Mouse (Mus musculus) small intestine, adult 2 months (tissue): Measurements from ENCODE around the gene Spta1. TPM values are rescaled to one million over a fixed set of nuclear protein-coding genes. Genes with fewer than 3 reads are reported as not detected.

Experiments used
- H3K27ac ChIP-seq: fragments of 200-500 bp; 2 replicates; pipeline ENCODE4 v1.5.1; 2012; ENCODE audit warnings: low read depth, low read length, control low read depth, inconsistent platforms; ENCODE audit not compliant: insufficient read depth
- H3K27me3 ChIP-seq: fragments of 200-500 bp; 2 replicates; pipeline ENCODE4 v1.6.1; 2012; ENCODE audit warnings: mild to moderate bottlenecking, moderate library complexity, low read length, inconsistent platforms; ENCODE audit not compliant: control insufficient read depth, insufficient read depth
- H3K36me3 ChIP-seq: fragments of 200-500 bp; 2 replicates; pipeline ENCODE4 v1.6.1; 2012; ENCODE audit warnings: mild to moderate bottlenecking, low read length, control low read depth, inconsistent platforms; ENCODE audit not compliant: control insufficient read depth, insufficient read depth
- H3K4me1 ChIP-seq: fragments of 200-500 bp; 2 replicates; pipeline ENCODE4 v1.6.1; 2012; ENCODE audit warnings: low read length, inconsistent platforms, mixed read lengths; ENCODE audit not compliant: control insufficient read depth, insufficient read depth, insufficient read length
- H3K4me3 ChIP-seq: fragments of 200-500 bp; 2 replicates; pipeline ENCODE4 v1.5.1; 2012; ENCODE audit warnings: low read depth, mild to moderate bottlenecking, control low read depth, inconsistent platforms, low read length, moderate library complexity
- CTCF ChIP-seq: fragments of 200-500 bp; IDR thresholded peaks from 2 replicates; pipeline ENCODE4 v1.5.1; 2012; ENCODE audit warnings: low read depth, mild to moderate bottlenecking, control low read depth, inconsistent platforms, low read length, moderate library complexity, mixed read lengths; ENCODE audit not compliant: insufficient replicate concordance, insufficient read length; ENCODE audit errors: extremely low read depth
- POLR2A ChIP-seq: fragments of 200-500 bp; IDR thresholded peaks from 2 replicates; pipeline ENCODE4 v1.6.1; 2012; ENCODE audit warnings: low read depth, mild to moderate bottlenecking, control low read depth, inconsistent platforms, low read length, moderate library complexity
- WGBS: fragments of 180-500 bp; shearing (Covaris S2); methylation state at CpG from one replicate; pipeline ENCODE4 v1.1.7; 2018; 5-methylcytosine and 5-hydroxymethylcytosine counted together
- polyA plus RNA-seq: library from polyadenylated mRNA; depleted of rRNA; stranded (reverse); fragments of >200 nt; gene quantifications from 2 replicates; pipeline ENCODE4 v1.2.3, GENCODE M21; 2012

Spta1 gene
- polyA plus RNA-seq, 1 experiment = not detected

GRCm38 (mm10) chr1:174158512-174158911, 14.1 kb upstream of the Spta1 start:
- H3K27ac ChIP-seq = no peak overlapping the region
- WGBS = 77% methylated on average over 1 of the region's 1 CpGs
- H3K4me1 ChIP-seq = no peaks in the 10 kb centered on the region
- no peak for TF ChIP-seq POLR2A
- no peak for TF ChIP-seq CTCF
- no peaks in the 10 kb centered on the region for H3K27me3 ChIP-seq
- H3K4me3 ChIP-seq = no peak overlapping the region
- no peaks in the 10 kb centered on the region for H3K36me3 ChIP-seq

DNA sequence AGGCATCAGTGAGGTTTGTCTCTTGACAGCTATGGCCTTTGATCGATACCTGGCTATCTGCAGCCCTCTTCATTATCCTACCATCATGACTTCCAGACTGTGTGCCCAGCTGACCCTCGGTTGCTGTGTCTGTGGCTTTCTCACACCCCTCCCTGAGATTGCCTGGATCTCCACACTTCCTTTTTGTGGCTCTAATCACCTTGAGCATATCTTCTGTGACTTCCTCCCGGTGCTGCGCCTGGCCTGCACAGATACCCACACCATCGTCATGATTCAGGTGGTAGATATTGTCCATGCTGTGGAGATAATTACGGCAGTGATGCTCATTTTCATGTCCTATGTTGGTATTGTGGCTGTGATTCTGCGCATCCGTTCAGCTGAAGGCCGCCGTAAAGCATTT, 13.5 kb upstream of the Spta1 start:
- no peaks in the 10 kb centered on the region for H3K27me3 ChIP-seq
- 84% methylated on average over 10 of the region's 10 CpGs for WGBS
- H3K27ac ChIP-seq = no peak overlapping the region
- H3K4me3 ChIP-seq = no peak overlapping the region
- no peaks in the 10 kb centered on the region for H3K4me1 ChIP-seq
- no peaks in the 10 kb centered on the region for H3K36me3 ChIP-seq
- TF ChIP-seq POLR2A (no peak), CTCF (no peak)

DNA sequence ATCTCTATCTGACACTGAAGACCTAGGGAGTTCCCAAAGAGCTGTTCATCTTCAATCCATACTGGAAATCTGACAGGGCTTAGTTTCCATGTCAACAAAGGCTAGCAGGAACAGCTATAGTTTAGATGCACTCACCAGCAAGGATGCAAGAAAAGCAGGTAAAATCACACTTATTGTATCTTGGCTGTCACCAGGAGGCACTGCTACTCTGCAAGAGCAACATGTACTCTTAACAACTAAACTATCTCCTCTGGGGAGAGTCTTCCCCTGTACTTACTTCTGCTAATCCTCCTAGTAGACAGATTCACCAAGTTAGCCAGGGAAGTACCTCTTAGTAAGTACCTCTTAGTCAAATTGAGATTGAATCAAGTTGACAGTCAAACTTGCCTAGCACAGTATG, 3.6 kb upstream of the Spta1 start:
- H3K36me3 ChIP-seq = no peaks in the 10 kb centered on the region
- no peak for TF ChIP-seq CTCF
- no peak for TF ChIP-seq POLR2A

GRCm38 (mm10) chr1:174170706-174171501, 1.7 kb upstream of the Spta1 start:
- no peak overlapping the region for H3K4me3 ChIP-seq
- WGBS = 69% methylated on average over 5 of the region's 5 CpGs
- H3K36me3 ChIP-seq = no peaks in the 10 kb centered on the region
- no peak for TF ChIP-seq POLR2A
- TF ChIP-seq CTCF = no peak
- H3K27me3 ChIP-seq = no peaks in the 10 kb centered on the region
- H3K4me1 ChIP-seq = no peaks in the 10 kb centered on the region
- no peak overlapping the region for H3K27ac ChIP-seq

More for the DNA sequence above, 3.6 kb upstream of the Spta1 start:
- Histone ChIP-seq H3K27me3 (no peaks in the 10 kb centered on the region), H3K4me1 (no peaks in the 10 kb centered on the region), H3K4me3 (no peak overlapping the region), H3K27ac (no peak overlapping the region)

DNA sequence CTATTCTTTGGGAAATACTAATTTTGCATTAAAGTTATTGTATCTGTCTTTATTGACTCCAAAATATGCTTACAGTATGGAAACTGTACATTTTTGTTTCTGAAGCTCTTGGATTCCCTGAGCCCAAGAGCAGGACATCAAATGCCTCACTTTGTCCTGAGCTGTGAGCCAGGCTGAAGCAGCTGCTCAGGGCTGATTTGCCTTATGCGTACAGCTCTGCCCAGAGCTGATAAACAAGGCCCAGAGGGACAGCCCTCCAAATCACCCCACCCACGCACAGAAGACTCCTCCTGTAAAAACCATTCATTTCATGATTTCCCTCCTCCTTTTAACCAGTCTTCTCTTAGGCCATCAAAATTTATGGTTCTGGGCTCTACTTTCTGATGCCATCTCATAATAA, 1.0 kb upstream of the Spta1 start:
- H3K27me3 ChIP-seq = no peaks in the 10 kb centered on the region
- H3K4me1 ChIP-seq = no peaks in the 10 kb centered on the region
- TF ChIP-seq POLR2A = no peak
- no peak for TF ChIP-seq CTCF
- no peak overlapping the region for H3K4me3 ChIP-seq
- H3K36me3 ChIP-seq = no peaks in the 10 kb centered on the region
- 27% methylated on average over 2 of the region's 2 CpGs for WGBS
- H3K27ac ChIP-seq = no peak overlapping the region

DNA sequence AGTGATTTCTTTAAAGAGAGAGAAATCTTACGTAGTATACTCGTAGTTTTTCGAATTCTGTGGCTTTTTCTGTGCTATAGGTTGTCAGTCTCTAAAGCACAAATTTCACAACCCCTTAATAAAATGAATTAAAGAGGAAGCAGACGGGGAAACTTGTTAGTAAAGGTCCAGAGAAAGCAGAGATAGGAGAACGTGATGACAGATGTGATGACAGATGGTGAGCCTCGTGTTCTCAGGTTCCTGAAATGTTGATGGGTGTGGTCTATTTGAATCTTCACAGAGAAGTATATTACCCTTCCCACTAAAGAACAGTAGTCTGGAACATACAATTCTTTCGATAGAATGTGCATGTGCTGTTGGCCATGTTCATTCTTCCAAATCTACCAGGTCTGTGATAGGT, 32.1 kb downstream of the Spta1 start:
- no peaks in the 10 kb centered on the region for H3K27me3 ChIP-seq
- H3K4me3 ChIP-seq = no peak overlapping the region
- no peaks in the 10 kb centered on the region for H3K36me3 ChIP-seq
- H3K27ac ChIP-seq = no peak overlapping the region
- TF ChIP-seq POLR2A (no peak), CTCF (no peak)
- WGBS = 58% methylated on average over 7 of the region's 7 CpGs
- H3K4me1 ChIP-seq = no peaks in the 10 kb centered on the region

GRCm38 (mm10) chr1:174212286-174212685, 39.7 kb downstream of the Spta1 start:
- TF ChIP-seq CTCF = no peak
- WGBS = 25% methylated on average over 5 of the region's 5 CpGs
- no peaks in the 10 kb centered on the region for H3K4me1 ChIP-seq

GRCm38 (mm10) chr1:174215270-174216038, 42.9 kb downstream of the Spta1 start:
- Histone ChIP-seq H3K27ac (no peak overlapping the region), H3K4me3 (no peak overlapping the region), H3K27me3 (no peaks in the 10 kb centered on the region), H3K36me3 (no peaks in the 10 kb centered on the region), H3K4me1 (no peaks in the 10 kb centered on the region)
- TF ChIP-seq POLR2A = no peak
- WGBS = 72% methylated on average over 8 of the region's 8 CpGs

More at GRCm38 (mm10) chr1:174212286-174212685, 39.7 kb downstream of the Spta1 start:
- H3K27ac ChIP-seq = no peak overlapping the region
- H3K27me3 ChIP-seq = no peaks in the 10 kb centered on the region
- H3K36me3 ChIP-seq = no peaks in the 10 kb centered on the region
- no peak overlapping the region for H3K4me3 ChIP-seq
